Mouse (Mus musculus) kidney, postnatal 36 days (tissue): ENCODE data around the gene Rbbp9.
A peak's percentile ranks its signal among the peaks of the same experiment; 100 is the strongest.
"Not testable (repeated sequence)": the region's sequence is repeated elsewhere in the genome, so short reads cannot be mapped to it uniquely, and the experiment has no call there.

Experiments used
- DNase-seq, 2 experiments: peaks; one replicate each; pipeline ENCODE4 v3.0.0; 2021 to 2022; ENCODE audit warnings: mixed read lengths in 2 of 2

Rbbp9 gene

DNA sequence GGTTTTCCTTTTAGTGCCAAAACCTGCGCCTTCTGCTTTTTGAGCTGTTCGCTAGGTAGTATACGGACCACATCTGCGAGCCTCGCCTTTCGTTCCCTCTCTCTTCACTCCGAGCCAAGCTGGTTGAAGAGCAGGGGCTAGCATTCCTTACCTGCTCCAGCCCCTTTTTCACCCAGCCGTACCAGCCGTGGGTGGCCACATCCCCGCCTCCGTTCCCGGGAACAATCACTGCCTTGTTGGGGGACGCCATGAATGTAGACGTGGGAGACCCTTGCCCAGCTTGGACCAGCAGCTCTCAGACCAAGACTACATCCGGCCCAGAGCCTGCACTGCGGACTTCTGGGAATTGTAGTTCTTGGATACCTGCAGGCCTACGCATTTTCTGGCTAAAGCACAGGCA, at the start of gene Rbbp9:
Rbbp9 (minus strand) TSS at position 341 of the 400 bp plus-strand sequence.
- peak; percentile 72 to 76 for DNase-seq

DNA sequence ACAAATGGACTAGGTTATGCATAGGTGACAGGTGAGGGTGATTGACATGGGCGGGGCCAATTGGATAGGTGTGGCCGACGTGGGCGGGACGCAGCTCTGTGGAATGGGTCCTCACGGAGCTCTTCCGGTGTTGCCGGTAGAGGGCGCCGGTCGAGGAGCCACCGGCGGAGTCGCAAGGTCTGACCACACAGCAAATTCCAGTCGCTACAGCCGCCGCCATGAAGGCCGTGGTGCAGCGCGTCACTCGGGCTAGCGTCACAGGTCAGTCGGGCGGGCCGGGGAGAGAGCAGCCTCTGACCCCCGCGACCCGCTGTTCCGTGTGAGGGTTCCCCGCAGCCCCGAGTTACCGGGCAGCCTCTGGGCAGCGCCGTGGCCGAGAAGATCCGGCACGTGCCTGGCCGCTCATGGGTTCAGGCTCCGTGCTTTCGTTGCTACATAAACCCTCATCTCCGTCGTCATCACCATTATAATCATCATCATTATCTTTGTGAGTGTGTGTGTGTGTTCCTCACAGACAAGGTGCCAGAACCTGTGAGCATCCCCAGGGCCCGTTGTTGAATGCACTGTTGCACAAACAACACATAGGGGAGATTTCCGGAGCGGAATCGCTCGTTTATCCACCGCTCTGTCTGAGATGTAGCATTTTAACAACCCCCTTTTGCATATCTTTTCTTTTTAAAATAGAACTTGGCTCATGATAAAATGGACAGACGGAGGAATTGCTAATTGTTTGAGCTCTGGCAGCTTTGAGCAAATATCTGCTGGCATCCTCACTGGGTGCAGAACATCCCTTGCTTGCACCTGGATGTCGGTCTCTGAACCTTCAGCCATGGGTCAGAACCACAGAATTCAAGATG, 49.4 kb upstream of the Rbbp9 start, which contains the start of gene Dtd1:
Dtd1 (plus strand) TSS at position 67 of the 857 bp plus-strand sequence.
- peak; percentile 94 to 97 for DNase-seq

DNA sequence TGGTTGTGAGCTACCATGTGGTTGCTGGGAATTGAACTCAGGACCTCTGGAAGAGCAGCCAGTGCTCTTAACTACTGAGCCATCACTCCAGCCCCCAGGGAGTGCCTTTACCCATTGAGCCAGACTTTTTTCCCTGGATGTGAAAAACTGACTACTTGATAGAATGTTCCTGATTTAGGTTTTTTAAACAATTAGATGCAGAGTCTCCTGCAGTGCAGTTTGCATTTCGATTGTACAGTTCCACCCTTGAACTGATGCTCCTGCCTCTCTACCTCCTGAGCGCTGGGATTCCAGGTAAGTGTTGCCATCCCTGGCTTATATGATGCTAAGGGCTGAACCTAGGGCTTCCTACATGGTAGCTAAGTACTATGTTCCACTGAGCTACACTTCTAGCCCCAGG, 47.3 kb upstream of the Rbbp9 start:
- no peak for DNase-seq

DNA sequence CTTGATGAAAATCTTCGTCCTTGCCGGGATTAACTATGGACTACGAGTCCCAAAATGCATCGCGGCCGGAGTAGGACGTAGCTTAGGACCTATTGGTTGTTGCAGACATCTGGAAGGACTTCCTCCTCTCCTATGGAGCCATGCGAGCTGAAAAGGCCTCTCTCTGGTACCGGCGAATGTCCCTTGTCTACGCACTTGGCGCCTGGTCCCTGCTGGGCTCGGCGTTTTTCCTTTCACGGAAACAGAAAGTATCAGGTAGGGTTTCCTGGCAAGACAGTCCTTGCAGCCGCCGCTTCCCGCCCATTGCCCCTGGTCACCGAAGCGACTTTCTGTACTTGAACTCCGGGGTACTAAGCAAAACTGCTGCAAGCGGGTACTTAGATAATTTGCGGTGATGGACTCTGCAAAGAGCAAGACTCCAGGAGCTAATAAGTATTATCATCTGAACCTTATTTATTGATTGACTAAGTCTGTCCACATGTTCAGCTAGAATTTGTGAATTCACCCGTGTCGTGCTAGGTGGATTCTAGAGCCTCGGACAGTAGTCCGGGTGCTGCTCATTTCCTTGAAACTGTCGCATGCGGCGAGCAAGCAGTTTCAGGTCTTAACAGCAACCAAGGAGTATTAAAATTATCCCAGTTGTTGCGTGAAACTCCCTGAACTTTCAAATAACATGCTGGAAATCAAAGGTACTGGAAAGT, 43.4 kb upstream of the Rbbp9 start, which contains the start of gene Smim26:
Smim26 (plus strand) TSS at position 104 of the 701 bp plus-strand sequence.
- DNase-seq: peak; percentile 88

DNA sequence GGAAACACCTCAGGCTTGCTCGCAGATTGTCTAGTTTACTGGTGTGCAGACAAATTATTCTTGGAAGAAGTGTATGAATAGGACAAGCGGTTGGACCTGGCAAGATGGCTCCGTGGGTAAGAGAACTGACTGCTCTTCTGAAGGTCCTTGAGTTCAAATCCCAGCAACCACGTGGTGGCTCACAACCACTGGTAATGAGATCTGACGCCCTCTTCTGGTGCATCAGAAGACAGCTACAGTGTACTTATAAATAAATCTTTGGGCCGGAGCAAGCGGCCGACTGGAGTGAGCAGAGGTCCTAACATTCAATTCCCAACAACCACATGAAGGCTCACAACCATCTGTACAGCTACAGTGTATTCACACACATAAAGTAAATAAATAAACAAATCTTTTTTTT, 42.4 kb upstream of the Rbbp9 start:
- DNase-seq: not testable (repeated sequence)

DNA sequence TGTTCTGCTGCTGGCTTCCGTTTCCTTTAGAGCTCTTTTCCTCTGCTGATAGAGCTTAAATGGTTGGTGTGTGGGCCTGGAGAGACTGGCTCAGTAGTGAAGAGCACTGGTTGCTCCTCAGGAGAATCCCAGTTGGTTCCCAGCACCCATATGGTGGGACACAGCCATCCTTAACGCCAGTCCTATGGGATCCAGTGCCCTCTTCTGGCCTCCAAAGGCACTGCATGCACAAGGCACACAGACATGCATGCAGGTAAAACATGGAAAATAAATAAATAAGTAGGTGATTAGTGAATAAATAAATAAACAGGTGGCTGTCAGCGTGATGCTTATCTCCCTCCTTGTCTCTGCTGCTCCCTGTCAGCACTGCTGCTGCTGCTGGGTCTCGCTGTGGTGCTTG, 38.1 kb upstream of the Rbbp9 start:
- no peak for DNase-seq

DNA sequence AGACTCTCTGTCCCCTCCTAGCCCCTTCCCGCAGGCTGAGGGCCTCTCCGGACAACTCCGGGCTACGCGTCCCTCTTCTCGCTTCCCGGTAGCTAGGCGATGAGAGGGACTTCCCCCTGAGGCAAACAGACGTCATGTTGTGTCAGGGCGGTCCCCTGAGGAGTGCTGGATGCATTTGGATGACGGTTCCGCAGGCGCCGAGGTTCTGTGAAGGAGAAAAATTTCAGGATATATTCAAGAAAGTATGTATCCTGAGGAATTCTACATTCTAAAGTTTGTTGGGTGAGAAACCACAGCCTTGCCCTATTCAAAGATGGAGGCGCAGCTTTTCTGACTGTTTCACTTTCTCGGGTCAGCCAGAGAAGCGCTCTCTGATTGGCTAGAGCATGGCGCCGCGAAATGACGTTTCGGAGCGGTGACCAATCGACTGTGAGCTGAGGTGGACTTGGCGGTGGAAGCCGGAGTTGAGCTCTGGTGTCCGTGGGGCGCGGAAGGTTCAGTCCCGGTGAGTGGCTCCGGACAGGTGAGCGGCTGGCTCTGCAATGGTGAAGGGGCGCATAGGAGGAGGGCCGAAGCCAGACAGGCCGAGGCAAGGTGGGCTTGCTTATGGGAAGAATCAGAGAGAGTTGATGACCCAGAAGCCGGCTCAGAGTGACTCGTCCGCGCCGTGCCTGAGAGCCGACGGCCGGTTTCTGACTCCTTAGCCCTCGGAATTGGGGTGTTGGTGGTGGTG, 5.3 kb upstream of the Rbbp9 start, which contains the start of gene Sec23b:
Sec23b (plus strand) TSS at position 410 of the 733 bp plus-strand sequence.
- DNase-seq: peak; percentile 97 to 98

DNA sequence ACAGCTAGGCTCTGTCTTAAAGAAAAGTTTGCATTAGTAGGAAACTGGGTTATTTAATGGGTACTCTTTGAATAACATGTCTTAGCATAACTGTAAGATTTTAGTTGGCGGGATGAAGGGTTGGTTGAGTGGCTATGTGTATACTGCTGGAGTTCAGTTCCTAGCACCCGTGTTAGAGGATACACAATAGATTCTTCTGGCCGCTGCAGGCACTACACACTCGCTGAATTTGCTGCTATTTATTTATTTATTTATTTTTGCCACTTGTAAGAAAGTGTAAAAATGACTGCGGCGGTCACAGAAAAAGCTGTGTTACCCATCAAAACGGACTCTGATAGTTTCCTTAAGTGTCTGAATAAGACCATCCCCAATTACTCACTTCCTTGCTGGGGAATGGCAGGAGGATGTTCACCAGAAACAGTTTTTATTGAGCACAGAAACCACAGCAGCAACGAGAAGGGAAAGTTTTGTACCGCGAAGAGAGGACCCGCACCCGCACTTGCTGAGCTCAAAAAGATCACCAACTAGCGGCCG, 4.7 kb upstream of the Rbbp9 start:
- DNase-seq: no peak

DNA sequence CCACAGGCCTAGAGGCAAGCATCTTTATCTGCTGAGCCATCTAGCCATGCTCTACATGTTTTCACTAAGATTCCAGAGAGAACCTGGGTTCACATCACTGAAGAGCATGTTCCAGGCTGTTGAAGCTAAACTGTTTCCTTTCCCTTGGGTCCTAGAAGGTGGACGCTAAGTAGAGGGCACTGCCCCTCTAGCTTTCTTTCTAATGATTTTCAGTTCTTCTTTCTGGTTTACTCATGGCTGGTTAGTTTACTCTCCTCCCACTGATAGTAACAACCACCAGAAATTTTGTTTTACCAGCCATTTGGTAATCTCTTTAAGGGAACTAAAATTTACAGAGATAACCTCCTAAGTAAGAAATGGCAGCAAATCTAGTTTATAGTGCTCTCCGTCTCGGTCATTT, 3.2 kb upstream of the Rbbp9 start:
- DNase-seq: no peak

DNA sequence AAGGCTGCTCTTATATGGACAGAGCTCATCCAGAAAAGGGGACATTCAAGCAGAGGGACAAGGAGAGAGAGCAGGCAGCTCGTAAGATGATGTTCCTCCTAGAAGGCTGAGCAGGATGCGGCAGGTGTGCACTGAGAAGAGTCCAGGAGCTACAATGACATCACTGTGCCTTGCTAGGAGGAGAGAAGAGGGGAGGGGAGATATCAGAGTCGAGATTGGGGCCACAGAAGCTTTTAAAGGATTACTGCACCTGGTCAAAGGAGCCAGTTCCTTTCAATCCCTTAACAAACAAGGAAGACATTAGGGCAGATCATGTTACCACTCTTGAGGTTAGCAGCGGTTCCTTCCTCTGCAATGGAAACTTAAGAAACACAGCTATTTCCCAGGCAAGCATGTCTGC, 3.1 kb downstream of the Rbbp9 start:
- DNase-seq: no peak

DNA sequence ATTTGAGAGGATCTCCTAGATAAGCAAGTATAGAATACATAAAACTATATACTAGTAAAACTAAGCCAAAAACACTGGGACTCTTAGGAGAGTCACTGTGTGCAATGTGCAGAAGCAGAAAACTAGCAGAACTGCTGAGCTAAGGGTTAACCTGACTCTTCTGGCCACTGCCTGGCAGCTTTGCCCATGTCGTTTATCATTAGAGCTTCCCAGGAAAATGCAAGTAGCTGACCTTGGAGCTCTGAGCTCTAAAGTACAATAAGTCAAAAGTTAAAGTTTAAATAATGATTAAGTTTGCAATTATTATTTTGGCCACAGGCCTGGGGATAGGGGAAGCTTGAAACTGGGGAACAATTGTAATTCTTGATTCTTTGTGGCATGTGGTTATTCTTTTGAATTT, 5.2 kb downstream of the Rbbp9 start:
- DNase-seq: peak; percentile 43 to 85

DNA sequence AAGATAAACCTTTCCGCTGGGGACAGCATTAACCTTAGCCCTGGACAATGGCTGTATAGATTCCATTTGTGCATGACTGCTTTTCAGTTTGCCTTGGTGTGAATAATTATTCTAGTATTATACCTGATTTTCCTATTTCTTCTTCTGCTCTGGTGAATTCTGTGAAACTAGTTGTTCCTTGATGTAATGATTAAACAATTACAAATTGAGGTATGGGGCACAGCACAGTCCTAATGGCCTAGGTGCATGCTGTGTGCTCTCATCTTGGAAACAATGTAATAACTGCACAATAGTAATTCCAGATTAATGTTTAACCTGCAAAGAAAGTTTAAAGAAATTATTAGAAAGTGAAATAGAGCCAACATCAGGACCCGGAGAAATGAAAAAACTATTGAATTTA, 5.6 kb downstream of the Rbbp9 start:
- no peak for DNase-seq

DNA sequence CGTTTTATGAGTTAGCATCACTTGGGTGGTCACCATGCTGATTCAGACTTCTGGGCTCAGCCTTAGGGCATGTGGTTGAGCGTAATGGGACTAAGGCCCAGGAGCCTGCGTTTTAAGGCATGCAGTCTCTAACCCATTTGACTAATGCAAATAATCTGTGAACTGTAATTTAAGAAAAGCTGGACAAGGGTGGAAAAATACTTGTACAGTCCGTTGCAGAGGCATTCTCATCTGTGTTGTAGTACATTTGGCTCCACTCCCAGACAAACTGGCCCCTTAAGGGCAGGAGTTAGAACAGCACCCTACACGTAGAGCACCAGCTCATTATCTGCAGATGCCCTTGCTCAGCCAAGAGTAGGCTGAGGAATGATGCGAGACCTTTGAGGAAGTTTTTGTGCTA, 6.0 kb downstream of the Rbbp9 start:
- peak; percentile 66 to 75 for DNase-seq

DNA sequence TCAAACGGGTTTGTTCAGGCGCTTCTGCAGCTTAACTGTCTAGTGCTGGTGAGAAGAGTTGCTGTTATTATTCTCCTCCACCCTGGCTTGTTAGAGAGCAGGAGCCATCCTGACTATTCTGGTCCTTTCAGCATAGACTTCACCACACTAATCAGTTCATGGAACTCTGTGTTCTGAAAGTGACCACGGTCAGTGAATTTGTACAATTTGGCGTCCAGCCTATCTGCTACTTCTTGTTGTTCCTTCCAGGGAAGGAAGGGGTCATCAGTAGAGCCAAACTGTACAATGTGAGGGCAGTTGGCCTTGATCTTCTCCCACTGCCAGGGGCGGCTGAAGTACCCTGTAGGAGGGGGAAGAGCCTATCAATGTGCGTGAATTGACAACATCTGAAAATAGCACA, 7.0 kb downstream of the Rbbp9 start:
- peak in 1 of 2 experiments; percentile 20 for DNase-seq

DNA sequence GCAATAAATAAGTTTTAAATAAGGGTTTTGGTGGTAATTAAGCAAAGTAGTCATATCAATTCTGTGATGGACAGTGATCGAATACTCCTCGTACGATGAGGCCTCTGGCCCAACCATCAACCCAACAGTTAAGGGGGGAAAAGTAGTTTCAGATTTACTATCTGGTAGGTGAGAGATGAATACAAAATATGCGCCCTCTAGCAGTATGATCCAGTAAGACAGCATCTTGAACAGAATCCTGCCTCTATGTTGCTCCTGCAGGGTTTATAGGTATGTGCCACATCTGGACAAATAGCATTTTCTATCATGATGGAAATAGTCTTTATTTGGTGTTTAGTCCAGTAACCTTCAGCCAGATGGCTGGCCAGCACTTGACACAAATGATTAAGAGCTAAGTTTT, 9.4 kb downstream of the Rbbp9 start:
- DNase-seq: no peak

DNA sequence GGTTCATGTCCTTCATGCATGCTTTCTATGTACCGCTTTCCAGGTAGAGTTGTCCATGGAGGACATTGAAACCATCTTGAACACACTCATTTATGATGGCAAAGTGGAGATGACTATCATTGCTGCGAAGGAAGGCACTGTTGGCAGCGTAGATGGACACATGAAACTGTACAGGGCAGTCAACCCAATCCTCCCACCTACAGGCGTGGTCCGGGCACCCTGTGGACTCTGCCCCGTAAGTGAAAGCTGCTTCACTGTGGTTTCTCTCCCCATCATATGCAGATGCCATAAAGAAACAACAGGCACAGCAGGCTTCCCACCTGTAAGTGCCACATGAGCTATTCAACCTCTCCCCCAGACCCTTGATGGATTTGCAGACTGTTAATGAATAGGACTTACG, 13.5 kb downstream of the Rbbp9 start:
- DNase-seq: peak; percentile 54 to 64

DNA sequence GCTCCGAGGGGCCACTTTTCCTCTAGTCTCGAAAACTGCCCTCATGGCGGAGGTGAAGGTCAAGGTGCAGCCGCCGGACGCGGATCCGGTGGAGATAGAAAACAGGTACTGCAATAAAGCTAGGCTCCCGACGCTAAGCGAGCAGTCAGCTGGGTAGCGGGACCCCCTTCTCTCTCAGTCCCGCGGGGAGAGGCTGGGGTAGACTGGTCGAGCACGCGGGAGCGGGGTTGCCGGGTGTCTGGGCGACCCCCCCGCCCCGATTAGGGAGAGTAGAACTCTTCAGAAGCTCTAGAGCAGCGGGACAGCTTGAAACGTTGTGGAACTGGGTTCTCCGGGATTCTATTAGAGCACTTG, 22.9 kb downstream of the Rbbp9 start:
- DNase-seq: no peak

DNA sequence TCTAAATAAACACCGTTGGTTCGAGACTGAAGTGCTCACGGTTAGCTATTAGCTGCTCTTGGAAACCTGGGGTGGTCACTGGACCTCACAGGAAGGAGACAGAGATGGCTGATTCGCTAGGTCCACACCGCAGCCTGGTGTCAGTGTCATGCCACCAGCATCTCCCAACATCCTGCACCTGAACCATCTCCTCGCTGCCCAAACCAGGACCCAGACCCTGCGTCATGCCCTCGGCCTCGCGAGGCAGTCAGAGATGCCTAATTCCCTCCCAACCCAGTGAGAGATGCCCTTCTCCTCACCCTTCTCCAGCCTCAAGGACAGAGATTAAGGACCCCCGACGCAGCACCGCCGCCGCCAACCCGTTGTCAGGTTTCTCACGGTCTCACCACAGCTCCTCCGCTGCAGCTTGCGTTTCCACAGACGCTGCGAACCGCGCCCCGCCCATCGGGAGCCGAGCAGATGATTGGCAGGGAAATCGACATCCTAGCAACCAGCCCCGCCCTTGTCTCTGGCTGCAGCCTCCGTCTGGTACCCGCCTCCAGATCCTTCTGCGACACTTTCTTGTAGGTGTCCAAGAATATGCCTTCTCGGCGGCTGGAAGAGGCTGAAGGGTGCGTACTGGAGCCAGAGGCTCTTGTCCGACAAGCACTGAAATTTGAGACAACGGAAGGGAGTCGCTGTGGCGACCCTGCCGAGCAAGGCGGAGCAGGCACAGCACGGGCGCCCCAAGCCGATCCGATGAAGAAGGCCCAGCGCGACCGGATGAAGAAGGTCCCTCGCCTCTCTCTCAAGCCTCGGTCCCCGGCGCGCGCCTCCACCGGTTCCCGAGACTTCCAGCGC, 23.5 kb downstream of the Rbbp9 start, which contains the start of the genes Dzank1 and Polr3f:
Dzank1 (minus strand) TSS at position 434 of the 840 bp plus-strand sequence.
Polr3f (plus strand) TSS at position 738 of the 840 bp plus-strand sequence.
- peak; percentile 98 to 99 for DNase-seq

DNA sequence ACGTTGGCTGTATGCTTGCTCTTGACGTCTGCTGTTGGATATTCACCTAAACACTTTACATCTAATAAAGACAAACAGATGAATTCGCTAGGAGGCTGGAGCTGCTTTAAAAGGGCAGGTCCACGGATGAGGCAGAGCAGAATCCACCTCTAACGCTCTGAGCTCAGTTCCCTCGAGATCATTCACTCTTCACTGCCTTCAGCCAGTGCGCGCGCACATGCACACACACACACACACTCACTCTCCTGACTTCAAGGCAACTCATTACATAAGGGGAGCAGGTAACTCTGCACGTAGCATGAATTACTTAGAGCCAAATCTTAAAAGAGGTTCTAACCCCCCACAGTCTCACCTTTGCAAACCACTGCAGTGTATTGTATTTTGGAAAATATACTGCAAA, 24.8 kb downstream of the Rbbp9 start:
- no peak for DNase-seq

DNA sequence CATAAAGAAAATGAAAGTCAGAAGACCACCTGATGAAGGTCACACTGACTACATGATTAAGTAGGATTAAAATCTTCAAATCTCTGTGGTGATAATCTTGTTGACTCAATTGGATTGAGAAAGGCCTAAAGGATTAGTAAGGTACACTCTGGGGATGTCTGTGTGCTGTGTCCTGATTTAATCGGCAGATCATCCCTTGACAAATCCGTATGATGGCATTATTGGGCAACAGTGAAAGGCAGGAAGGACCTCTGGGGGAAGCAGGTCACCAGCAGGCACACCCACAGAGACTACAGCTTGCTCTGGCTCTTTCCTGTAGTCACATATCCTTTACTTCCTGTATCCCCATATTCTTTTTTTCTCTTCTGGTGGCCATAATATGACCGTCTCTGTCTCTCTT, 30.9 kb downstream of the Rbbp9 start:
- DNase-seq: no peak

DNA sequence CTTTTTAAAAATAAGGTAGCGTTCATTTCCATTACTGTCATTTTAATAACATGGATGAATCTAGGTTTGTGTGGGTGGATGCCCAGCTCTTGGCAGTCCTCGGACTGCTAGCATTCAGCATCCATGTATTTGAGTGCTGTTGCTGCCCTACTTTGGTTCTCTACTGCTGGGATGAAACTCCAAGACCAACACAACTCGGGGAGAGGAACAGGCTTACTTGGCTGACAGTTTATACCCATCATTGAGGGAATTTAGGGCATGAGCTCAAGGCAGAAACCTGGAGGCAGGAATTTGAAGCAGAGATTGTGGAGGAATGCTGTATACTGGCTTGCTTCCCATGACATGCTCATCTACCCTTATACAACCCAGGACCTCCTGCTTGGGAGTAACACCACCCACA, 36.0 kb downstream of the Rbbp9 start:
- no peak for DNase-seq

DNA sequence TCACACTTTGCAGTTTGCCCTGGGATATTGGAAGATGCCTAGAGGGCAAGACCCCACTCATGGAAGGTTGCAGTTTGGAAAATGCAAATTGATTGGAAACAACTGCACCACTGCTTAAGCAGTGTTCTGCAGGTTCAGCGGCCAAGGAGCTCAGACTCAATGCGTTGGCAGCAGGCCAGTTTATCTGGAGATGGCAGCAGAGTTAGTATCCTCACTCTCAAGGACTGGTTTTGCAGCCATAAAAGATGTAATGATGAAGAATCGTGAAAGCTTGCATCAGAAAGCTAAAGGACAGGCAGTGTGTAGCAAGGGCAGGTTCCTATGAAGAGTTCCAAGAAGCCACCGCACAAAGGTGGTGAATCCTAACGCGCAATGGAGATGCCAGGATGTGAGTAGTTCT, 48.5 kb downstream of the Rbbp9 start:
- DNase-seq: peak in 1 of 2 experiments; percentile 11
